Mouse (Mus musculus): Measurements from ENCODE around the gene Cdc6.

Cdc6 gene

GRCm38 (mm10) chr11:98907437-98908173 is at the start of gene Cdc6:
Gene Cdc6 (plus strand): TSS chr11:98907801.
- peak; percentile 100 for DNase-seq (ENCODE audit: low read depth)

- peak; percentile 91 for DNase-seq (ENCODE audit: low read depth)
Measured at GRCm38 (mm10) chr11:98858759-98859731, 48.6 kb upstream of the Cdc6 start.

- peak; percentile 94 for DNase-seq (ENCODE audit: low read depth)
Measured at GRCm38 (mm10) chr11:98863028-98863750, 44.4 kb upstream of the Cdc6 start, which contains the start of gene Wipf2. Gene Wipf2 (plus strand): TSS chr11:98863638.

GRCm38 (mm10) chr11:98863751-98864429 is 43.7 kb upstream of the Cdc6 start:
- no peak for DNase-seq (ENCODE audit: low read depth)

- no peak for DNase-seq (ENCODE audit: low read depth)
Measured at GRCm38 (mm10) chr11:98867293-98867692, 40.3 kb upstream of the Cdc6 start.

- no peak for DNase-seq (ENCODE audit: low read depth)
Measured at GRCm38 (mm10) chr11:98869906-98870305, 37.7 kb upstream of the Cdc6 start.

GRCm38 (mm10) chr11:98870791-98871190 is 36.8 kb upstream of the Cdc6 start:
- DNase-seq (ENCODE audit: low read depth): no peak

- DNase-seq (ENCODE audit: low read depth): no peak
Measured at GRCm38 (mm10) chr11:98871416-98871815, 36.2 kb upstream of the Cdc6 start.

- no peak for DNase-seq (ENCODE audit: low read depth)
Measured at GRCm38 (mm10) chr11:98872040-98872439, 35.6 kb upstream of the Cdc6 start.

GRCm38 (mm10) chr11:98873900-98874299 is 33.7 kb upstream of the Cdc6 start:
- DNase-seq (ENCODE audit: low read depth): no peak

GRCm38 (mm10) chr11:98877001-98877400 is 30.6 kb upstream of the Cdc6 start:
- no peak for DNase-seq (ENCODE audit: low read depth)

- DNase-seq (ENCODE audit: low read depth): no peak
Measured at GRCm38 (mm10) chr11:98887703-98888102, 19.9 kb upstream of the Cdc6 start.

- DNase-seq (ENCODE audit: low read depth): no peak
Measured at GRCm38 (mm10) chr11:98889077-98889476, 18.5 kb upstream of the Cdc6 start.

GRCm38 (mm10) chr11:98889977-98890376 is 17.6 kb upstream of the Cdc6 start:
- no peak for DNase-seq (ENCODE audit: low read depth)

GRCm38 (mm10) chr11:98892426-98892825 is 15.2 kb upstream of the Cdc6 start:
- no peak for DNase-seq (ENCODE audit: low read depth)

GRCm38 (mm10) chr11:98900529-98901125 is 7.0 kb upstream of the Cdc6 start:
- DNase-seq (ENCODE audit: low read depth): no peak

- DNase-seq (ENCODE audit: low read depth): no peak
Measured at GRCm38 (mm10) chr11:98902621-98903245, 4.9 kb upstream of the Cdc6 start.

- DNase-seq (ENCODE audit: low read depth): no peak
Measured at GRCm38 (mm10) chr11:98904577-98904976, 3.0 kb upstream of the Cdc6 start.

- DNase-seq (ENCODE audit: low read depth): no peak
Measured at GRCm38 (mm10) chr11:98905033-98905432, 2.6 kb upstream of the Cdc6 start.

- DNase-seq (ENCODE audit: low read depth): no peak
Measured at GRCm38 (mm10) chr11:98905583-98905982, 2.0 kb upstream of the Cdc6 start.

- no peak for DNase-seq (ENCODE audit: low read depth)
Measured at GRCm38 (mm10) chr11:98907063-98907436, 551 bp upstream of the Cdc6 start.

Data from c-Kit-positive CD71-negative TER-119-negative erythroid progenitor cells, embryonic 14.5 days (primary cell).